Mouse (Mus musculus) neural tube, embryonic 15.5 days (tissue): ENCODE measurements around the gene Gng12. TPM values are rescaled to one million over a fixed set of nuclear protein-coding genes. Genes with fewer than 3 reads are reported as not detected.

Experiments used
- ATAC-seq: fragments of 200-750 bp; cut with Nextera tagmentation; 2 replicates; pipeline ENCODE4 v1.8.0; 2017; ENCODE audit warnings: mild to moderate bottlenecking, moderate TSS enrichment, moderate library complexity; ENCODE audit not compliant: low FRiP score
- H3K27ac ChIP-seq: fragments of 300-500 bp; sonication (generic); replicated peaks from 2 replicates; pipeline ENCODE4 v1.5.1; 2015; ENCODE audit warnings: mild to moderate bottlenecking, inconsistent platforms
- H3K27me3 ChIP-seq: fragments of 300-500 bp; sonication (generic); replicated peaks from 2 replicates; pipeline ENCODE4 v1.6.1; 2015; ENCODE audit warnings: inconsistent platforms
- H3K36me3 ChIP-seq: fragments of 300-500 bp; sonication (generic); 2 replicates; pipeline ENCODE4 v1.6.1; 2015; ENCODE audit warnings: inconsistent platforms
- H3K4me1 ChIP-seq: fragments of 300-500 bp; sonication (generic); 2 replicates; pipeline ENCODE4 v1.6.1; 2015; ENCODE audit warnings: inconsistent platforms
- H3K4me2 ChIP-seq: fragments of 300-500 bp; sonication (generic); 2 replicates; pipeline ENCODE4 v1.6.1; 2015; ENCODE audit warnings: inconsistent platforms, mild to moderate bottlenecking, moderate library complexity
- H3K4me3 ChIP-seq: fragments of 300-500 bp; sonication (generic); replicated peaks from 2 replicates; pipeline ENCODE4 v1.5.1; 2015; ENCODE audit warnings: mild to moderate bottlenecking, inconsistent platforms
- H3K9ac ChIP-seq: fragments of 300-500 bp; sonication (generic); replicated peaks from 2 replicates; pipeline ENCODE4 v1.6.1; 2015; ENCODE audit warnings: mild to moderate bottlenecking, inconsistent platforms
- H3K9me3 ChIP-seq: fragments of 300-500 bp; sonication (generic); replicated peaks from 2 replicates; pipeline ENCODE4 v1.6.1; 2016; ENCODE audit warnings: inconsistent platforms
- WGBS: fragments of 180-500 bp; shearing (Covaris S2); methylation state at CpG from one replicate; pipeline ENCODE4 v1.1.7; 2015; ENCODE audit warnings: mixed read lengths; 5-methylcytosine and 5-hydroxymethylcytosine counted together
- polyA plus RNA-seq: library from polyadenylated mRNA; unstranded; fragments of >200 nt; fragmentation: Nextera tagmentation; extraction: Ambion mirVana; gene quantifications from 2 replicates; pipeline ENCODE4 v1.2.1, GENCODE M21; 2015

The Gng12 gene
- polyA plus RNA-seq, 1 experiment from 2014 or later = 65.9 TPM

DNA sequence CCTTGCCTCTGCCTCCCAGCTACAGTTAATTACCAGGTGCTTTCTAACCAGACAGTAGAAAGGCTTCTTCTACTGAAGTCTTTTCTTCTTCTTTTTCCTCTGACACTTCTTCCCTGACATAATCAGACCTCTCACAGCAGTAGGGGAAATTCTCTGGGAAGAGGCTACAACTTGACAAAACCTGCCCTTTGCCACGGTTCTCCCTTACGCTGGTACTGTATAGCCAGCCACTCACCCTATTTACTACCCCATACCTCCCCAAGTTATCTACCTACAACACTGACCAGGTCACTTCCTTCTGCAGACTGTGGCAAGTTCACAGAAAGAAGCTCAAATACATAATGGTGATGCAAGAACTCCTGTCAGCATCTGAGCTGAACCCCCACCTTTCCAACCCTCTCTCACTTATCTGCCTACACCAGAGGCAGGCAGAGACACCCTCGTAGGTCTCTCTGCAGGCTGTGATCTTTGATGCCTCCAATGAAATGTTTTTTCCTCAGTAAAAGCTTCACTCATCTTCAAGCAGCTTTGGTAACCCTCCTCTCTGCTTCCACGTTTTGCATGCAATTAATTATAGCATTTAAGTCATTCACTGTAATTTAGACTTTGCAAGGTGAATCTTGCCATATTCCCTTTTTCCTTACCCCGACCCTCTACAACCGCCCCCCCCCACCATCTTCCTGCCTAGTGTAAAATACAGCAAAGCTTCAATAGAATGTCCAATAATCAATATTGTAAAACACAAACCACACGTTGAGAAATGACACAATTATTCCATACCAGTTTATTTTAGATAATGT is 138.3 kb downstream of the Gng12 start:
- no peaks in the 10 kb centered on the region for H3K27me3 ChIP-seq
- H3K4me3 ChIP-seq = peak overlapping the region; percentile 3
- 52% methylated on average over 7 of the region's 7 CpGs for WGBS
- peak overlapping the region; percentile 44 for H3K4me2 ChIP-seq
- no peaks in the 10 kb centered on the region for H3K9me3 ChIP-seq
- H3K36me3 ChIP-seq = no peaks in the 10 kb centered on the region
- no peak overlapping the region for H3K9ac ChIP-seq
- peaks cover 25% of the 10 kb centered on the region for H3K4me1 ChIP-seq
- H3K27ac ChIP-seq = no peak overlapping the region
- ATAC-seq = no peak

DNA sequence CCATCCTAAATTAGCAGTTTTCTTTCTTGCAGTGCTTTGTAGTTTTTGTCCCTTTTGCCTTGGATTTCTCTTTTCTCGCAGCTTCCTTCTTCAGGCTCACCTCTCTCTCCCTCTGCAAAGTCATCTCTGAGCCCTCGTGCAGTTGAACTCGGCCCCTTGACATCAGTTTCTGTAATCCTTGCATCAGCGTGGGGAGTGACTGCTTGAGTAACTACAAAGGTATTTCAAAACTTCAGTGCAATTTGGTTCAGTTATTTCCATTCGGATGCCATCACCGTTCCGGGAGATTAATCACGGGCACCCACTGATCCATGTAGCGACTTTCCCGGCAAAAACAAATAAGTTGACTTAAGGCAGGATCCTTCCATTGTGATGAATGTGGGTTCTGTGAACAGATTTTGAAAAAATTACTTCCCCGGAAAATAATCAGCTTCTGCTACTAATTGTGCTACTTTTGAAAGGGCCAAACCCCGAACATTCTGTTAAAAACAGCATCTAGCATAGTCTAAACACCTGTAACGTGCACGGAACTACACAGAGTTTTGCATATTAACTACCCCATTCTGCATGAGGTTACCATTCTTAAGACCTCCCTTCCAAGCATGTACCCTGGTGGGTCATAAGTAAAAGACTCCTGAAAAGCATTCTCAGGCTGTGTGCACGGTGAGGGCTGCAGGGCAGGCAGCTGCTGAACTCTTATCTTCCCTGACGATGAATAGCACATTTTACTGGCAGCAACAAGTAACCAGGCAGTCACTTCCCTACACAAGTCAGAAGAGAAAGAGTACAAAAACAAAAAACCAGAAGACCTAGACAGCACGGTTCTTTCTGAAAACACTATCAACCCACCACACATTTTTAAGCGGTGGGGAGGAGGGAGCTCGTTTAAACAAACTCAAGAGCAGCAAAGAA is 139.4 kb downstream of the Gng12 start:
- no peak for ATAC-seq
- WGBS = 13% methylated on average over 19 of the region's 19 CpGs
- no peaks in the 10 kb centered on the region for H3K9me3 ChIP-seq
- peak overlapping the region; percentile 67 for H3K4me2 ChIP-seq
- H3K36me3 ChIP-seq = no peaks in the 10 kb centered on the region
- H3K9ac ChIP-seq = peak overlapping the region; percentile 93
- H3K27ac ChIP-seq = peak overlapping the region; percentile 94; the same call in 1 of the 2 replicates
- H3K4me3 ChIP-seq = peak overlapping the region; percentile 90
- no peaks in the 10 kb centered on the region for H3K27me3 ChIP-seq
- peaks cover 23% of the 10 kb centered on the region for H3K4me1 ChIP-seq

DNA sequence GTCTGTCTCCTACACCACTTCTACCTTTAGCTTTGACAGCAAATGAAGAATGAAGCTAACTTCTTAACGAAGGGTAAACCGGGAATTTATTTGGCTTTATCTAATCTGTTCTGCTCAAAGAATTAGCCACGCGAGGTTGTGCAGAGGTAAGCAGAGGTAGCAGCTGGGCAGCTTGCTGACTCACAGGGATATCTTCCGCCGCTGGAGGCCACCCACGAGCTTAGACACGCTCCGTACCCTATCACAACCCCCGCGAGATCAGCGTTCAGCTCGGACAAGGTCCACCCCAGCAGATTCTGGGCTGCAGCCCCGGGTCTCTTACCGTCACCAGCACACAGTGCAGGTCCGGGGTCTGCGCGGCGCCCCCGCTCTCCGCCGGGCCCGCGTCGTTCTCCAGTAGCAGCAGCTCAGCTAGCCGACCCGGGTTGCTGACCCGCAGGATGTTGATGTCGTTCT is 140.2 kb downstream of the Gng12 start:
- Histone ChIP-seq H3K36me3 (no peaks in the 10 kb centered on the region), H3K9ac (peak overlapping the region; percentile 93), H3K27ac (peak overlapping the region; percentile 94), H3K4me2 (peak overlapping the region; percentile 67), H3K4me1 (peaks cover 23% of the 10 kb centered on the region), H3K27me3 (no peaks in the 10 kb centered on the region), H3K9me3 (no peaks in the 10 kb centered on the region), H3K4me3 (peak overlapping the region; percentile 90)
- WGBS = 0% methylated on average over 29 of the region's 29 CpGs
- ATAC-seq = peak; percentile 83

DNA sequence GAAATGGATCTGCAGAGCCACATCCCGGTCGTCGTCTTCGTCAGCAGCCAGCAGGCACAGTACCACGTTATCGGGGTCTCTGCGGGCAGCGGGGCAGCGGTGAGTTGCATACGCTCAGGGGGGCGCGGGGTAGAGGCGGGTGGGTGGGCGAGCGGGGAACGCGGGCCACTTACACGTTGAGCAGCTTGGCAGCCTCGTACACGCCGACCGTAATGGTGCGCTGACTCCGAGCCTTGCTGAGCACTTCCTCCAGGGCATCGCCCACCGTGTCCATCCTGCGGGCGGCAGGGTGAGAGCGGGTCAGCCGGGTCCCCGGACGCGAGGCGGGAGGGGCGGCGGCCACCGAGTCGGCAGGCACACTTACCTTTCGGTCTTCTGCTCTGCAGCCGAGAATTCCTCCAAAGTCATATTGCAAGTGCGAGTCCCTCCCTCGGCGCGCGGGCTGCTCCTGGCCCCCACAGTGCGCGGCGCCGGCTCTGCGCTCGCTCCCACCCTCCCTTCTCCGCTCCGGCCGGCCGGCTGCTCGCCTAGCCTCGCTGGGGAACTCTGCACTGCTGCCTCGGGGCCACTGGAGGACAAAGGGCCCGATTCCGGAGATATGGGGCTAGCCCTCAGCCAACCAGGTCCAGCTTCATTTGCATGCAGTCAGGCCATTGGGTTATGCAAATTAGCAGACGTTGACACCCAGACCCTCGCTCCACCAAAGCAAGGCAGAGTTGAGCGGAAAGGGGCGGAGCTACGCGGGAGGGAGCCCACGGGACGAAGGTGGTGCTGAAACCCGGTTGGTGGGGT is 140.8 kb downstream of the Gng12 start, which contains the start of gene Gadd45a:
TSS of gene Gadd45a (minus strand) at position 621 of the 792 bp plus-strand sequence.
- Histone ChIP-seq H3K27ac (peak within 1 kb of the TSS; percentile 94), H3K4me3 (peak within 1 kb of the TSS; percentile 90), H3K9ac (peak within 1 kb of the TSS; percentile 93), H3K36me3 (no peaks in the 10 kb centered on the region), H3K9me3 (no peaks in the 10 kb centered on the region), H3K27me3 (no peaks in the 10 kb centered on the region), H3K4me1 (peaks cover 23% of the 10 kb centered on the region), H3K4me2 (peak within 1 kb of the TSS; percentile 67)
- WGBS = under 1% methylated on average over 69 of the region's 69 CpGs
- peak; percentile 97 for ATAC-seq

DNA sequence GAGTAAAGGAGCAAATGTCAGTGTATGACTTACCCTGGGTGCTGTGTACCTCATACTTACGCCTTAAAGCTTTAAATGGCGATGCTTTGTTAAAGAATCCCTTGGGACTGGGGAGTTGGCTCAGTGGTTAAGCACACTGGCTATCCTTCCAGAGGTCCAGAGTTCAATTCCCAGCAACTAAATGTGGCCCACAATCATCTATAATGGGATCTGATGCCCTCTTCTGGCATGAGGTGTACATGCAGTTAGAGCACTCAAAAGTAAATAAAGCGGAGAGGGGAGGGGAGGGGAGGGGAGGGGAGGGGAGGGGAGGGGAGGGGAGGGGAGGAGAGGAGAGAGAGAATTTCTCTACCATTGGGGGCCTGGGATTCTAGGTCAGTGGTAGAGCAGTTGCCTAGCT is 142.8 kb downstream of the Gng12 start:
- Histone ChIP-seq H3K9ac (no peak overlapping the region), H3K4me1 (peaks cover 23% of the 10 kb centered on the region), H3K9me3 (no peaks in the 10 kb centered on the region), H3K27me3 (no peaks in the 10 kb centered on the region), H3K27ac (no peak overlapping the region), H3K36me3 (no peaks in the 10 kb centered on the region), H3K4me2 (no peak overlapping the region), H3K4me3 (no peak overlapping the region)
- WGBS = 97% methylated on average over 2 of the region's 3 CpGs
- ATAC-seq = no peak

DNA sequence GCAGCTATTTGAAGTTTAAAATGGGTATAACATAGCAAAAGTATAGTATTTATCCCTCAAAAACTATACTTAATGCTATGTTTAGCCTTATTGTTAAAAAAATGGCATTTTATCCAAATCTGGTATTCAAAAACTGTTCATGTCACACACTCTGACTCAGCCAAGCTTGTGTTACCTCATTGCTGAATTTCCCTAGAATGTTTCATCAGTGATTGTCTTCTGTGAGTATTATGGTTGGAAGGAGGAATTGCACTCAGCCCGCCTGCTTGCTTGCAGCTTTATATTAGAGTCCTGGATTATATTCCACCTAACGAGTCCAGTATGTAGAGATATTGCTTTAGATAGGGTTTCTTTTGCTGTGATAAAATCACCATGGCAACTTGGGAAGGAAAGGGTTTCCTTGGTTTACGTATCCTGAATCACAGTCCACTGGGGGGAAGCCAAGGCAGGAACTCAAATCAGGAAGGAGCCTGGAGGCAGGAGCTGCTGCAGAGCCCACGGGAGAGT is 144.8 kb downstream of the Gng12 start:
- Histone ChIP-seq H3K27me3 (no peaks in the 10 kb centered on the region), H3K9ac (no peak overlapping the region), H3K36me3 (no peaks in the 10 kb centered on the region), H3K4me3 (no peak overlapping the region), H3K4me2 (no peak overlapping the region), H3K27ac (no peak overlapping the region), H3K4me1 (peaks cover 8% of the 10 kb centered on the region), H3K9me3 (no peaks in the 10 kb centered on the region)
- no peak for ATAC-seq
- 69% methylated on average over 4 of the region's 4 CpGs for WGBS

DNA sequence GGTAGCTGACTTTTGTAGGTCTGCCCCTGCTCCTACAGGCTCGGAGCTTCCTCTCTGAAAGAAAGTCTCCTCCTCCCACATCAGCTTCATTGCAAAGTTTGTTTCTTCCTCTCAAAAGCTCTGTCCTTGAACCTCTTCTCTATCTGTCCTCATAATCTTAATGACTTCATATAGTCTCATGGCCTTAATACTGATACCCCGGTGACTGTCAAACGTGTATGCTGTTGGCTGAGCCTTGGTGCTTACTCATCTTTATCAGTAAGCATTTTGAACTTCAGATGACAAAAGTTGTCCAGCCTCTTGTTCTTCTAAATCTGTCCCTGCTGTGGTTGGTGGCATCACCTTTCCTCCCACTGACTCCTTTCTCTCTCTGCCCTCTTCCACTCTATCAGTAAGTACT is 149.2 kb downstream of the Gng12 start:
- ATAC-seq = no peak
- Histone ChIP-seq H3K27ac (no peak overlapping the region), H3K9ac (no peak overlapping the region), H3K4me3 (no peak overlapping the region), H3K4me2 (no peak overlapping the region), H3K9me3 (no peaks in the 10 kb centered on the region), H3K27me3 (no peaks in the 10 kb centered on the region), H3K36me3 (no peaks in the 10 kb centered on the region), H3K4me1 (peaks cover 8% of the 10 kb centered on the region; the same call in 1 of the 2 replicates)
- WGBS = 92% methylated on average over 3 of the region's 3 CpGs

DNA sequence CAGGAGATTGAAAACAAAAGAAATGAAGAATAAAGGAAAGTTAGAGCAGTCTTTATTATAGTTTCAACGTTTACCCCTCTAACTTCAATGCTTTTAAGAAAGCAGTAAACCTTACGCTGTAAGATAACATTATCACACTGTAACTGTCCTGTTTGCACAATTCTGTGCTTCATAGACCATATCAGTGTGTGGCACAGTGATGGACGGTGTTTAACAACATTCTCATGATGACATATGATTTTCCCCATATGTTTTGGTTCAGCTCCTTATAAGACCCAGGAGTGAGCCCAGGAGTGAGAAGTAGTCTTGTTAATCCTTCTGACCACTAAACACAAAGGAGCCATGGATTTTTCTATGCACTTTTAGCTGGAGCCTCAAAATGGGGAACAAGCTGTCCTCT is 150.7 kb downstream of the Gng12 start:
- peaks cover 8% of the 10 kb centered on the region; the same call in 1 of the 2 replicates for H3K4me1 ChIP-seq
- WGBS = 79% methylated on average over 3 of the region's 3 CpGs
- no peaks in the 10 kb centered on the region for H3K27me3 ChIP-seq
- no peaks in the 10 kb centered on the region for H3K9me3 ChIP-seq
- H3K27ac ChIP-seq = no peak overlapping the region
- H3K36me3 ChIP-seq = no peaks in the 10 kb centered on the region
- no peak overlapping the region for H3K4me3 ChIP-seq
- H3K4me2 ChIP-seq = no peak overlapping the region
- ATAC-seq = no peak
- no peak overlapping the region for H3K9ac ChIP-seq

DNA sequence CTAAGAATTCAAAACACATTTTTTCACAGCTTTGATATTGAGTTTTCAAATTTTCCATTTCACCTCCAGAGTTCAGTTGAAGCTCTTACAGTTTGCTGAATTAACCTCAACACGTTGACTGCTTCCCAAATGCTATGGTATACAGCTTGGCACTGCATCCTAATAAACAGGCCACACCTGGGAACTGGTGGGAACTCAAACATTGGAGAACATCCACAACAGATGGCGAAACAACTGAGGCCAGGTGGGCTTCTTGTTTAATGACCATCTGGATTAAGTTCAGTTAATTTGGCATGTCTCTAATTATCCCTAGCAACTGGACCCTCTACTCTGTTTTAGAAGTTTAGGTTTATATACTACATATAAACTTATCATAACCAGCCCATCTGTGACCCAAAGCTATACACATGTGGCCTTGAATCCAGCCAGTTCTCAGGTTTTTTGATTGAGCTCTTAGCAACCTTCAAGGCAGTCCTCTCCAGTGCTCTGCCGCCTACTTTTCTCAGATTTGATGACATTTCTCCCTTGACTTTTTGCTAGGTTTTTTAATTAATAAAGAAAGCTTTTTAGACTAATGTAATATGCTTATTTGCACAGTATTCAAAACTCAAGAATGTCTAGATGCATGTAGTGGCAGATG is 152.0 kb downstream of the Gng12 start:
- H3K27me3 ChIP-seq = no peaks in the 10 kb centered on the region
- H3K9ac ChIP-seq = no peak overlapping the region
- 62% methylated on average over 3 of the region's 3 CpGs for WGBS
- ATAC-seq = no peak
- peaks cover 8% of the 10 kb centered on the region; the same call in 1 of the 2 replicates for H3K4me1 ChIP-seq
- no peaks in the 10 kb centered on the region for H3K9me3 ChIP-seq
- no peak overlapping the region for H3K4me3 ChIP-seq
- H3K36me3 ChIP-seq = no peaks in the 10 kb centered on the region
- no peak overlapping the region for H3K4me2 ChIP-seq
- no peak overlapping the region for H3K27ac ChIP-seq

DNA sequence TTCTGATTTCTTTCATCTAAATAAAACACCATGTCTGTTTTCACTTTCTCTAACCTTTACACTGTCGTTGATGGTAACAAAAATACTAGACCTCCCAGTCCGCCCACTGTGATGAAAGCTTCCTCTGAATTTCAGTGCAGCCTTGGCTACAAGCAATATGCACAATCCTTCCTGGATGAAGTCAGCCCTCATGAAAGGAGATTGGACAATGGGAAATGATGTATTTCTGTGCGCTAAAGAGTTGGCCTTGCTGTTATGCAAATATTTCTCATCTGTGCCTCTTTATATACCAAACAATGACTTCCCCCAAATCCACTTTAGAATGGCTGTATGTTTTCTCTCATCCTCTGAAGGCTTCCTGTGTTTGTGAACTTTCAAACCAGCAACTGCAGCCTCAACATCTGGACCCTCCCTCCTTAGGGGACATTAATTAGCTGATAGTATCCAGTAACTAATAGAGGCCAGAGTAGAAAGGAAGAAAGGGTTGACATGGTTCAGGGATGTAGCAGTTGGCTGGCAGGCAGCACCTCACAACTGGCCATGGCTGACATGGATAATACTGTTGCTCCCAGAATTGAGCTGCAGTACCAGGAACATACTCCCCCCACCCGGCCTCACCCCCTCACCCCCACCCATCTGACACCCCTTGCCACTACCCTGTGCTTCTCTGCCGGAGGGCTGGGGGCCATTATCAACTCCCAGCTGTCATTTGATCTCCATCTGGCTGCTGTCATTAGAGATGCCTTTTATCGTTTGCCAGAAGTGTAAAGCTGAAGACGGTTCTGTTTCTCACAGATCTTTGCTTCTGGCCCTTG is 152.9 kb downstream of the Gng12 start:
- ATAC-seq = peak; percentile 72; the same call in 1 of the 2 replicates
- Histone ChIP-seq H3K27ac (0 out of 2 replicates have a peak overlapping the region, but pooled peaks have one; percentile 6), H3K9ac (no peak overlapping the region), H3K36me3 (no peaks in the 10 kb centered on the region), H3K4me3 (no peak overlapping the region), H3K4me1 (peaks cover 8% of the 10 kb centered on the region; the same call in 1 of the 2 replicates), H3K9me3 (no peaks in the 10 kb centered on the region), H3K4me2 (no peak overlapping the region), H3K27me3 (no peaks in the 10 kb centered on the region)
- WGBS = 26% methylated on average over 7 of the region's 7 CpGs
